Mouse (Mus musculus): Measurements from ENCODE around the gene Nckap5.

Nckap5 gene

GRCm38 (mm10) chr1:126560931-126561330, 269.7 kb downstream of the Nckap5 start:
- DNase-seq (ENCODE audit: low read depth, low spot score), result no peak

DNA sequence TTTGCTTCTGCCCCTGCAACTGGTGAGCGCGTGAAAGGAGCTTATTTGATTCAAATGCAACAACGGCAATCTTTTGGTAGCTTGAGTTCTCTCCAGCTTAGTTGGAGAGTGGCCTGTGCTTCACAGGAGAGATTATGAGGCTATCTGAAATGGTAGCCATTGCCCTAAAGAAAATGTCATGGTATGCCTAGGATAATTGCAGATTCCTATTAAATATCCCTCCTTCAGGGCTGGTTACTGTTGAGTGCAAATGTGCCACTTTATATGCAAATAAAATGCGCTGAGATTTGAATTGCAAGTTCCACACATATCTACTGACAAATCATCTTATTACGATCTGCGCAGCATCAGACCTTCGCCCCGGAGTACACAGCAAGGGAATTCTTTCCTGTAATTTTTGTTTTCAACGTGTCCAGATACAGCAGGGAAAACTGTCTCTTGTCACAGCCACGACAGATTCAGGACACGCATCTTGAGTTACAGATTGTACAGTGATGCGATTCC, 272.8 kb downstream of the Nckap5 start:
- DNase-seq (ENCODE audit: low read depth, low spot score), result no peak

GRCm38 (mm10) chr1:126547979-126548378, 282.6 kb downstream of the Nckap5 start:
- no peak for DNase-seq (ENCODE audit: low read depth, low spot score)

DNA sequence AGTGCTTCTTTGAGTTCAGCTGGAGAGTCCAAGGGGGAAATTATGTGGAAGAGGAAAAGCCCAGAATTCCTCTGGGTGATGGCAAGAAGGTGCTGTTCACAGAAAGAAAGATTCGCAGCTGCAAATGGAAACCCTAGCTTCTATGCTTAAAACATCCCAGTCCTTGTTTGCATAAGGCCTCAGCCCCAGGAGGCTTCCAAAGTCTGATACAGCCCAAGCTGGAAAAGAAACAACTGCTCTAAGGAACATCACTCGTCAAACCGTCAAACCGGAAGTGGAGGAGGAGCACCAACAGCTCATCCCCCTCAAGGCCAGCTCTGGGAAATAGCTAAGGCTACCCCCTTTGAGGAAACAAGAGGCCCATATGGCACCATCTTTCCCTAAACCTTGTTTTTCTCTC, 286.1 kb downstream of the Nckap5 start:
- DNase-seq (ENCODE audit: low read depth, low spot score), result no peak

GRCm38 (mm10) chr1:126537223-126537757, 293.3 kb downstream of the Nckap5 start:
- no peak for DNase-seq (ENCODE audit: low read depth, low spot score)

DNA sequence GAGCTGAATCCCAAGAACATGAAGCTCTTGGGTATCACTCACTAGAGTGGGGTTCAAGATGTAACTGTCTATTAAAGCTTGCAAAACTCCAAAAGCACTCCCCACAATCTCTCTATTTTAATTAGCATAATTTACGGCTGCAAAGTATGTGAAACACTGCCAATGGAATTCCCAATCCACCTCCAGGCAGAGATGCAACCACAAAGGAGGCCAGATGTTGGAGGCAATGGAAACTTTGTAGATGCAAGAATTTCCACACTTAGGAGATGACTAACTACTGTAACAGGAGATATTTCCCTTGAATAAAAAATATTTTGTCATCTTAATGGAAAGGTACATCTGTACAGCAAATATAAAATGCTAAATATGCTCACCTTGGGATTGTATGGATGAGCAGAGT, 295.1 kb downstream of the Nckap5 start:
- DNase-seq (ENCODE audit: low read depth, low spot score), result peak; percentile 20

DNA sequence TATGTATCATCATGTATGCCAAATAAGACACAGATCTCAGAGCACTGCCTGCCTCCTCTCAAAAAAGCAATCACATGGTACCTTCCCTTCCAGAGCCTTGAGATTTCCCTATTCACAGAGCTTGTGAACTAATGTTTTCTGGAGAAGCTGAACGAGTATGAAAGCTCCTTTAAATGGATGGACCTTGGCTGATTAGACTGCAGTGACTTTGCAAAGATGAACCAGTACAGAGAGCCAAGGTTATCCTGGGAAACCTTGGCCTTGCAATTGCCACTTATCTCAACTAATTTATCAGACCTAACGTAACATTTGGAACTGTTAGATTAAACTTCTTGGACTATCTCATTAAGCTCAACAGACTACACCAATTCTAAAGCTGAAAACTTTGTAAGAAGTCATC, 296.6 kb downstream of the Nckap5 start:
- peak; percentile 3 for DNase-seq (ENCODE audit: low read depth, low spot score)

DNA sequence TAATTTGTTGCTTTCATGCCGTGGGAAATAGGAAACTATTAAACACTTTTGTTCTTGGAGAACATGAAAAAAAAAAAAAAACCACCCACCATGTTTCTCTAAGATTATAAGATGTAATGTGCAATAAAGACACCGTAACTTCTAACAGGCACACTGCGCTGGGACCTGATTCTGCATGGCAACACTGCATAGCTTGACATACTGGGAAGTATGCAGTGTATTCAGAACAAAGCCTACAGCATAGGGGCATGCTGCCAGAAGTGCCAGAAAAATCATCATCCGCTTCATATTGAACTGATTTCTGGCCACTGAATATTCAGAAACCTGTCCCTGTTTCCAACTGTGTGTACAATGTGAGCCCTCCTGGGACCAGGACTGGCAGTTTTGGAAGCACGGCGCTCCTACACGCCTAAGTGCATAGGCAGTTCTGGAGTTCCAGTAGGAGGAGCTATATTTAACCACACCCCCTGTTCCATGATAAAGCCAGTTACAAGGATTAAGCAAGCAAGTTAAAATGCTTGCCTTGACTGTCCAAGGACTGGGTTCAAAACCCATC, 302.5 kb downstream of the Nckap5 start:
- no peak for DNase-seq (ENCODE audit: low read depth, low spot score)

GRCm38 (mm10) chr1:126518067-126518466, 312.5 kb downstream of the Nckap5 start:
- no peak for DNase-seq (ENCODE audit: low read depth, low spot score)

DNA sequence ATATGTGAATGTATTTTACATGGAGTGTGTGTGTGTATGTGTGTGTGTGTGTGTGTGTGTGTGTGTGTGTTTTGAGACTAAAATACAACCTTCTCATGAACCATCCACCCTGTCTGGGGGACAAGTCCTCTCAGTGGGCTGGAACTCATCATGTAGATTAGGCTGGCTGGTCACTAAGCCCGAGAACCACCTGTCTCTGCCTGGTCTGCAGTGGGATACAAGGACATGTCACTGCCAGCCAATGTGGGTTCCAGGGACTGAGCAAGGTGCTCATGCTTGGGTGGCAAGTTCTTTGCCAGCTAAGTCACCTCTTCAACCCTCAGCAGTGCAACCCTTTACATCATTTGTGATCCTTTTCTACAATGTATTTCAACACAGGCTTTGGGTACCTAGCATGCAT, 313.2 kb downstream of the Nckap5 start:
- DNase-seq (ENCODE audit: low read depth, low spot score), result no peak

DNA sequence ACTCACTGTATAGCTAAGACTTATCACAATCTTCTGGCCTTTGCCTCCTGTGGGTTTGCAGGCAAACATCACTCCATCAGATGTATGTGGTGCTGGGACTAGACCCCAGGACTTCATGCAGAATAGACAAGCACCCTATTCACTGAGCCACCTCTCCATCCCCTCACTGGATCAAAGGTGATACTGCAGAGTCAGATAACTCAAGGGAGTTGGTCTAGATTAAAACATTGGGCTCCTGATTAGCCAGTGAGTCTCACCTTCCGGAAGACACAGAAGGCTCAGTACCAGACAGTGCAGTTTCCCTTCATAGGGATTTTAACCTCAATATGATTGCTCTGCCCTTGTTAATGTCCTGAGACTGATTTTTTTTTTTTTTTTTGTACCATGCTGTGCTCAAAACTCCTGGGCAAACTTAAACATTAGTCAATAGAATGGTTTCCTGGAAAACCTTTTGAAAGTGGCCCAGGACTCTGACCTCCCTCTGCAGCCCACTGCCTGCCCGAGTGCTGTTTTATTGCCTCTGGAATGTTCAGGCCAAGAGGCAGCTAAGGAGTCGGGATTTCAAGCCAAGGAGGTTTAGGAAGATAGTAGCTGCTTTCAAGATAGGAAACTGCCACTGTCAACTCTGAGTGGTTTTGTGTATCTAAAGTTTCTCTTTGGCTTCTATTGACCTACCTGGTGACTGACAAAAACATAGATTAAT, 315.4 kb downstream of the Nckap5 start:
- DNase-seq (ENCODE audit: low read depth, low spot score), result no peak

DNA sequence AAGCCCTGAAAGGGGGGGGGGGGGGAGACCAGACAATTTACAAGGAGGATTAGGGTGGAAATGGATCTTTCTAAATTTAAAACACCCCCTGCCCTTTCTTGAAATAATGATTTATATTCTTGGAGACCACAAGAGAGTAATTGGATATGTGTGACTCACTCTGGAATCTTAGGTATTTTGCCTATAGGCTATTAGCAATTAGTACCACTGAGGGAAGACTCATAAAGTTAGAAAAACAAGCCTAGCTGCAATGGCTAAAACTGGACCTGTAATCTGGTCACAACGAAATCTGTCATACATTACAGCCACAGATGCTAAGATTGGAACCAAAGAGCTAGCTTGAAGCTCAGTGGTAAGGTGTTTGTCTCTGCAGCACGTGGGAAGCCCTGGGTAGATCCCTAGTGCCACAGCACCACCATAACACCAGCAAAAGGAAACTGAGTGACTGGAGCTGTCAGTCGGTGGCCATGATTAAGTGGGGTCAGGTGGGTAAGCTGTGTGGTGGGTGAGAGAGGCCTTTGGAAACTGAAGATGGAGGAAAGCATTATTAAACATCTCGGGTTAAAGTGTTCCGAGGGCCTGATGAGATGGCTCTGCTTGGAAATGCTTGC, 318.7 kb downstream of the Nckap5 start:
- no peak for DNase-seq (ENCODE audit: low read depth, low spot score)

DNA sequence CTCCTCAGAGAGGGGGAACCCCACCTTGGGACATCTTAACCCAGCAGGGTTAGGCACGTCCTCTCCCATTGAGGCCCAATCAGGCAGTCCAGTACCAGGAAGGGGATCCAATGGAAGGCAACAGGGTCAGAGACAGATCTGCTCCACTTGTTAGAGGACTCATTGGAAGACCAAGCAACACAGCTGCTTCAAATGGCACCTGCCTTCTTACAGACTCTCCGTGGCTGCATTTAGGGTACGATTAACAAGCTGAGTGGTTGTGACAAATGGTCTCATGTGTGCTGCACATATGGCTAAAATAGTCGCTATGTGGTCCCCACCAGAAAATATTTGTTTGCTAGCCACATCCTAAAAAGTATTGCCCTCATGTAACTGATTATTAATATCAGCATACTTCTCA, 325.9 kb downstream of the Nckap5 start:
- no peak for DNase-seq (ENCODE audit: low read depth, low spot score)

- no peak for DNase-seq (ENCODE audit: low read depth, low spot score)
Observed at GRCm38 (mm10) chr1:126502741-126503140, 327.9 kb downstream of the Nckap5 start.

- DNase-seq (ENCODE audit: low read depth, low spot score), result no peak
Observed at GRCm38 (mm10) chr1:126496722-126497121, 333.9 kb downstream of the Nckap5 start.

DNA sequence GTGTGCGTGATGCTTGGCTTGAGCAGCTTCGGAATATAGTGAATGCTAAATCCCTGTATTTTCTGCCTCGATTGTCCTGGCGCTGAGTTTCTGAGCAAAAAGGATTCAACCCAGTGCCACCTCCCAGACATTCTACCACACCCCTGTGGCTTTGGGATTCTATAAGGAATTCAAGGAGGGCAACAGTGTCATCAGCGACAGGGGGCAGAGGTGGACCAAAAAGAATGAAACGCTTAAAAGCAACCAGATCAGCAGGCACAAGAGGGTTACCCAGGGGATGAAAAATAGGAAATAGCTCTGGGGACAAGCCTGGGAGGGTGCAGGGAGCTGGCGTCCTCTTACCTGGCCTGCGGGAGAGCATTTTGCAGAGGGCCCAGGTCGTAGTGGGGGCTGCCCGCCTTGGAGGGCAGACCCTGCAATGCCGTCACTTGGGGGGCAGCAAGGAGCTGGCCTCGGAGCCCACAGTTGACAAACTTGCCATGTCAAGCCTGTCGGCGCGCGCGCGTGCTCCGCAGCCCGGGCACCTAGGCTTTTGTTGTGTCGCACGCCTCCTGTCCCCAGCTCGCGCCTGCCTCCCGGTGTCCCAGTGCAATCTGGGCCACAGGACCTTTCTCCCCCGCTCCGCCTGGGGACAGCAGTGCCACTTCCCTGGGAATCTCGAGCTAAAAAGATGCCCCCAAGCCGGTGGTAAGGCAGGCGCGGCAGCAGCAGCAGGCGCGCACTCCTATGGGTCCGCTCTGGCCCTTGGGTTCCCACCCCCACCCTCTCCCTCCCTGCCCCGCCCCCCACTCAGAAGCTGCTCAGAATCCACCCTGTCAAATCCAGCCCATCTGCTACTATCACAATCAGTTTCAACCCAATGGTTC, 338.2 kb downstream of the Nckap5 start:
- no peak for DNase-seq (ENCODE audit: low read depth, low spot score)

- DNase-seq (ENCODE audit: low read depth, low spot score), result no peak
Observed at GRCm38 (mm10) chr1:126491412-126491811, 339.2 kb downstream of the Nckap5 start.

DNA sequence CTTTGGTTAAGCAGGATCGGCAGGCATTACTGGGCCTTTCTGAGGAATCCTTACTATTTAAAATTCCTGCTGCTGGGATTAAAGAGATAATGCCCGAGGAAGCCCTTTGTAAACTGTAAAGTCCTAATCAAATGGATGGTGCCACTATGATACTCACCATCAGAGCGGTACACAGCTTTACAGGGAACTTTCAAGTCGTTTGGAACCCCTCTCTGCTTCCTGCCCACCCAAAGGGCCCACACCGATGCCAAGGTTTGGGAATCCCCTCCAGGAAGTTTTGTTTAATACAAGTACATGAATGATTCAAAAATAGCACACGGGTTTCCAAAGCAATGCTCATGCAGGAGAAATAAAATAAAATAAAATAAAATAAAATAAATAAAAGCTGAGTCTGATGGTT, 340.3 kb downstream of the Nckap5 start:
- no peak for DNase-seq (ENCODE audit: low read depth, low spot score)

- DNase-seq (ENCODE audit: low read depth, low spot score), result peak; percentile 85
Observed at GRCm38 (mm10) chr1:126484664-126485087, 345.9 kb downstream of the Nckap5 start.

DNA sequence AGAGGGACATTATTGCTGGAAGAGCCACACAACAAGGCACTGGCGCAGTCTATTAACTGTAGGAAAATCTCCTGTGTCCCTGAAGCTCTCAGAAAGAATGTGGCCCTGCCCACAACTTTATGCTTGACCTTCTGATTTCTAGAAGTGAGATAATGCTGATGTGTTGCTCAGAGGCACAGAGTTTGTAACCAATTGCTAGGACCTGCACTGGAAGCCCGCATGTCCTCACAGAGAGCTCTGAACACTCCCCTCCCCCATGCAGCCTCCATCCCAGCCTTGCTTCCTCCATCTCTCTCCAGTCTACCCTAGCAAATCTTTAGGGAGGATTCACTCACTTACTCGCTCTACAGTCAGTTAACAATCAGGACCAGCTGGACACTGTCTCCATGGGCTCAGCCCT, 346.9 kb downstream of the Nckap5 start:
- no peak for DNase-seq (ENCODE audit: low read depth, low spot score)

DNA sequence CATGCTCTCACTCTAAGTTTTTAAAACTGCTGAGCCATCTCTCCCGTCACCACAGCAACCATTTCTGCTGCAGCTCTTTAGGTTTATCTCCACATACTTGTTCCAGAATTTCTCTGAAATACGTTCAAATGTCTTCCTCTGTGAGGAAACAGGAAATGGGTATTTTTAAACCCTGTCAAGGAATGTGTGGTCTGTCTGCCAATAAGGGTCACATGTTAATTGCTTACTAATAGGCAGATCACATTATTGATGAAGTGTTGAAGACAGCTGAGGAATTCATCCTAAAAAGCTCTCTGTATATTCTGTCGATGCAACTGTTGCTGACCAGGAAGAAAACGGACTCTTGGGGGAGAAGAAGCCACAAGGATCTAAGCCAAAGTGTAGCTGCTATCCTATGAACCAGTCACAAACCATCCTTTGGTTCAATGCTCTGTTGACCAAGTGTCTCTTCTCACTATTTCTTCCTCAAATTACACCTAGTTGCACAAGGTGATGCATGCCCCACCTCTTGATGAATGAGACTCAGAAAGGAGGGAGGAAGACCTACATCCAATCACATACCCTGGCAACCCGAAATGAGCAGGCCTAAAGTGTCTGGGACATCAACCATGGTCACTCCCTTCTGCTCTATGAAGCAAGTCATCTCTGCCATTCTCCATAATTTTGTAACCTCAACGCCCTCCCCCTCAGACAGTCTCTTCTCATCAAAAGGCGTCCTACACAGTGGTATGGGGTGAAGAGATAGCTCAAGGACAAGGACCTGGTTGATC, 349.0 kb downstream of the Nckap5 start:
- DNase-seq (ENCODE audit: low read depth, low spot score), result no peak

Measured in skeletal muscle tissue, adult 2 months (tissue).